Mouse (Mus musculus) cortical plate, adult 2 months (tissue): ENCODE results near the gene Ppm1n.

Experiments
- CTCF ChIP-seq: fragments of 200-500 bp; IDR thresholded peaks from 2 replicates; pipeline ENCODE4 v1.5.1; 2011; ENCODE audit warnings: mild to moderate bottlenecking, control low read depth, low read length; ENCODE audit not compliant: insufficient read depth; ENCODE audit errors: extremely low read depth
- POLR2A ChIP-seq: fragments of 200-500 bp; IDR thresholded peaks from 2 replicates; pipeline ENCODE4 v1.6.1; 2011; ENCODE audit warnings: mild to moderate bottlenecking, low read length, control low read depth; ENCODE audit not compliant: insufficient read depth; ENCODE audit errors: extremely low read depth

DNA sequence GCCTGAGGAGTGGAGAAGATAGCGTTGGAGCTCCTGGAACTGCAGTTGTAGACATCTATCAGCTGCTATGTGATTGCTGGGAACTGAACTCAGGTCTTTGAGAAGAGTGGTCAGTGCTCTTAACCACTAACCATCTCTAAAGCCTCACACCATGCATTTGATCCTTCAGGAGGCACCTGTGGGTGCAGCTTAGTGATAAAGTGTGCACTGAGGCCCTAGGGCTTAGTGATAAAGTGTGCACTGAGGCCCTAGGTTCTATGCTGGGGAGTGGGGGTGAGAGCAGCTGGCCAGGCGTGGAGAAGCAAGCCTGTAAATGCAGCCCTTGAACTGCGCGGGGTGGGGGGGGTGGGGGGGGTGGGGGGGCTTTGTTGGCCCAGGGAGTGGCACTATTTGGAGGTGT is 39.9 kb downstream of the Ppm1n start:
- TF ChIP-seq CTCF (no peak), POLR2A (no peak)
